Mouse (Mus musculus): Measurements from ENCODE around the gene Aga. TPM values are rescaled to one million over a fixed set of nuclear protein-coding genes. Genes with fewer than 3 reads are reported as not detected.
"Not testable (repeated sequence)": the region's sequence is repeated elsewhere in the genome, so short reads cannot be mapped to it uniquely, and the experiment has no call there.

Aga gene
- polyA plus RNA-seq (2016; fragmentation: Nextera tagmentation; extraction: Ambion mirVana): 13.8 and 14.6 TPM in 2 replicates

DNA sequence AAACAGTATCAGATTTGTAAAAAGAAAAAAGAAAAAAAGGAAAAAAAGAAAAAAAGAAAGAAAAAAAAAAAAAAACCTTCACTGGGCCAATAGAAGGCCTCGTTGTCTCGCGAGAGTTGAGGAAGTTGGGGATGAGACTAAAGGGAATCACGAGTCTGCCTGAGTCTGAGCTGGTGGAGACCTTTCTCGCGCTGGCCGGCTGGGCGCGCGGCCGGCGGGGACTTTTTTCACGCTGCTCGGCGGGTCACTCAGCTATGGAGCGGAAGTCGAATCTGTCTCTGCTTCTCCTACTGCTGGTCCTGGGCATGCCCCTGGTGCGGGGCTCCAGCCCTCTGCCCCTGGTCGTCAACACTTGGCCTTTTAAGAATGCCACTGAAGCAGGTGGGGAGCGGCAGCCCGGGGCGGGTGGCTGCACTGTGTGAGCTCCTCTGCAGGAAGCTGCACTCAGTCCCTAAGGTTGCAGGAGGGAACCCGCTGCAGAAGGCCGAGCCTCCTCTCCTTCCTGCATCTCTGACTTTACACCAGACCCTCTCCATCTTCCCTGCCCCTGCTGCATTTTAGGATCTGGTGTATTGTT is at the start of gene Aga:
Aga (plus strand) TSS at position 177 of the 577 bp plus-strand sequence.
- under 1% methylated on average over 24 of the region's 24 CpGs for WGBS
- Histone ChIP-seq H3K4me3 (peak within 1 kb of the TSS; percentile 66), H3K36me3 (replicated peaks) (peaks cover 15% of the 10 kb centered on the region), H3K9me3 (no peaks in the 10 kb centered on the region), H3K27me3 (replicated peaks; ENCODE audit: low read depth, poor library complexity, severe bottlenecking) (no peaks in the 10 kb centered on the region), H3K4me1 (peaks cover 9% of the 10 kb centered on the region), H3K27ac (replicated peaks) (peak within 1 kb of the TSS; percentile 94)
- peak; percentile 90 for DNase-seq (ENCODE audit: low spot score)

DNA sequence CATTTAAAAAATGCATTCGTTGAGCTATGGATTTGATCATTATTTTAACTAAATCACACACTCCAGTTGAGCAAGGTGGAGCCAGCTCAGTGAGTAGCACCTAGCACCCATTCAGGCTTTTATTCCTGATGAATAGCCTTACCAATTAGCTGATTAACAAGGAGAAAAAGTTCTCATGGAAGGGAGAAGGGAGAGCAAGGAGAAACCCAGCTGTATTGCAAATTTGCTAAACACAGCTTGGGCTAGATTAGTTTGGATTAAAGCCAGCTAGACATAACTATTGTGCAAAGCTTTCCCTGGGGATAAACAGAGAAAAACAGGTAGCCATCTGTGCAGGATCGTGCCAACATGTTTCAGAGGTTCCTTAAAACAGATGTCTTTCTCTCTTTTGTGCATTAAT is 22.5 kb upstream of the Aga start:
- DNase-seq (ENCODE audit: low spot score): no peak
- H3K4me3 ChIP-seq: no peak overlapping the region
- H3K27me3 ChIP-seq (replicated peaks; ENCODE audit: low read depth, poor library complexity, severe bottlenecking): no peaks in the 10 kb centered on the region
- 61% methylated on average over 2 of the region's 2 CpGs for WGBS
- H3K27ac ChIP-seq (replicated peaks): no peak overlapping the region
- no peaks in the 10 kb centered on the region for H3K36me3 ChIP-seq (replicated peaks)
- no peaks in the 10 kb centered on the region for H3K4me1 ChIP-seq
- H3K9me3 ChIP-seq: no peaks in the 10 kb centered on the region

DNA sequence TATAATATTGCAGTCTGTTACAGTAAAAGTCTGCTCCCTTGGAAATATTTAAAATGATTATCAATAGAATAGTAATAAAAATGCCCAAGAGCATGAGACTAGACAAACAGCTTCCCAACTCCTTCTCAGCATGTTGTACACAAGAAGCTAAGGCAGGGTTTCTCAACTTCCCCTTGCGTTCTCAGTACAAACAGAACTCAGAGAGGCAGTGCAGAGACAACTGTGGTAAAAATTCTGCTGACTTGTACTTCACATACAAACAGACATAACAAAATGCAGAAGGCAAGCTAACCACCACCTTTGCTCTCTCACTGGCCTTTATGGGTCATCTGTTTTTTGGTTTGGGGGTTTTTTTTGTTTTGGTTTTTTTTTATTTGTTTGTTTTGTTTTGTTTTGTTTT is 15.3 kb upstream of the Aga start:
- no peak overlapping the region for H3K27ac ChIP-seq (replicated peaks)
- H3K9me3 ChIP-seq: no peaks in the 10 kb centered on the region
- H3K36me3 ChIP-seq (replicated peaks): no peaks in the 10 kb centered on the region
- H3K4me3 ChIP-seq: no peak overlapping the region
- WGBS: 92% methylated on average over 1 of the region's 1 CpGs
- no peaks in the 10 kb centered on the region for H3K4me1 ChIP-seq
- no peaks in the 10 kb centered on the region for H3K27me3 ChIP-seq (replicated peaks; ENCODE audit: low read depth, poor library complexity, severe bottlenecking)
- DNase-seq (ENCODE audit: low spot score): no peak

DNA sequence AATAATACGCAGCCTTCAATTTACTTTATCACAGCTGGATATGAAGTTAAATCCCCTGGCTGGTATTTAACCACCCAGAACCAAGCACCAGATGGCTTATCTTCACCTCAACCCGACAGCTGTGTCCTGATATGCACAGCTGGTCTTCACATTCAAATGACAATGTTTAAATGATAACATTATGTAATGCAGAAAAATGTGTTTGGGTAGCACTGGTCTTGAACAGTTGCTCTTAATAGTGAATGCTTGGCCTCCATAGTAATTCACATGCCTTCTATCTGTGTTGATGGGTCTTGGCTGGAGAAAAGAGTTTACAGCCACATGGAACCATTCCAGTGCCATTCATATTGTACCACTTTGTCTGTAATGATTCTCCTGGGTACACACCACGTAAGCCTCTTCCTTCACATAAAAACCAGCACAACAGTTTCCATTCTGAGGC is 14.6 kb upstream of the Aga start:
- Histone ChIP-seq H3K27ac (replicated peaks) (no peak overlapping the region), H3K4me3 (no peak overlapping the region), H3K4me1 (no peaks in the 10 kb centered on the region), H3K36me3 (replicated peaks) (no peaks in the 10 kb centered on the region), H3K9me3 (no peaks in the 10 kb centered on the region), H3K27me3 (replicated peaks; ENCODE audit: low read depth, poor library complexity, severe bottlenecking) (no peaks in the 10 kb centered on the region)
- no peak for DNase-seq (ENCODE audit: low spot score)
- 80% methylated on average over 3 of the region's 3 CpGs for WGBS

DNA sequence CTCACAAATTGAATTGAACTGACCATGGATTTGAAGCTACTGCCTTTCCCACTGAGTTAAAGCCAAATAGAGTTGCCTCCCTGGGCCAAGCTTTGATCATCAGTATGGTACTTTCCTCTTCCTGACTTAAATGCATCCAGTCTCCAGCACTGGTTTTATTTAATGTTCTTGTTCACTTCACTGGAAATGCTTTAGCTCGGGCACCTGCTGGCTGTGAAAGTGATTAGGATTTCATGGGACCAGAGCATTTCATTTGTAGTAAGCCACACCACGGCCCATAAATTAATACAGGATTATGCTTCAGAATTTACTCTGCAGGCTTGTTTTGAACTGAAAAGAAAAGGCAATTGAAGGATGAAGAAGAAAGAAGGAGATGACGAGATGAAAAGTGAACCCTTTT is 26.5 kb downstream of the Aga start:
- 74% methylated on average over 3 of the region's 3 CpGs for WGBS
- H3K27me3 ChIP-seq (replicated peaks; ENCODE audit: low read depth, poor library complexity, severe bottlenecking); H3K4me3 ChIP-seq; H3K36me3 ChIP-seq (replicated peaks); H3K9me3 ChIP-seq; H3K27ac ChIP-seq (replicated peaks); DNase-seq (ENCODE audit: low spot score); H3K4me1 ChIP-seq: not testable (repeated sequence)

DNA sequence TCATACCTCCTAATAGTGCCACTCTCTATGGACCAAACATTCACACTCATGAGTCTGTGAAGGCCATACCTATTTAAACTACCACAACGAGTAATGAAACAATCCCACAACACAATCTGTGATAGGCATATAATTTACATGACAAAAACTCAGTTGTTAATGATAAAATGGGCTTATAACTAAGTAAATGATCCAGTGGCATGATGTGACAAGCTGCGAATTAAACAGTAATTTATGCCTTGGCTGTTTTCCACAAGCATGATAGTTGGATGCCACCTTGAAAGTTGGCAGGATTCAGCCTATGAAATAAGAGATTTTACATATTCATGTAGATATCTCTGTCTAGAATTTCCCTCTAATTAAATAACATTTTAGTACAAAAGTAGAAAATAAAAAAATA is 28.1 kb downstream of the Aga start:
- Histone ChIP-seq H3K27ac (replicated peaks) (no peak overlapping the region), H3K27me3 (replicated peaks; ENCODE audit: low read depth, poor library complexity, severe bottlenecking) (no peaks in the 10 kb centered on the region), H3K4me3 (no peak overlapping the region), H3K36me3 (replicated peaks) (no peaks in the 10 kb centered on the region), H3K4me1 (no peaks in the 10 kb centered on the region), H3K9me3 (no peaks in the 10 kb centered on the region)
- 88% methylated on average over 2 of the region's 2 CpGs for WGBS
- no peak for DNase-seq (ENCODE audit: low spot score)

DNA sequence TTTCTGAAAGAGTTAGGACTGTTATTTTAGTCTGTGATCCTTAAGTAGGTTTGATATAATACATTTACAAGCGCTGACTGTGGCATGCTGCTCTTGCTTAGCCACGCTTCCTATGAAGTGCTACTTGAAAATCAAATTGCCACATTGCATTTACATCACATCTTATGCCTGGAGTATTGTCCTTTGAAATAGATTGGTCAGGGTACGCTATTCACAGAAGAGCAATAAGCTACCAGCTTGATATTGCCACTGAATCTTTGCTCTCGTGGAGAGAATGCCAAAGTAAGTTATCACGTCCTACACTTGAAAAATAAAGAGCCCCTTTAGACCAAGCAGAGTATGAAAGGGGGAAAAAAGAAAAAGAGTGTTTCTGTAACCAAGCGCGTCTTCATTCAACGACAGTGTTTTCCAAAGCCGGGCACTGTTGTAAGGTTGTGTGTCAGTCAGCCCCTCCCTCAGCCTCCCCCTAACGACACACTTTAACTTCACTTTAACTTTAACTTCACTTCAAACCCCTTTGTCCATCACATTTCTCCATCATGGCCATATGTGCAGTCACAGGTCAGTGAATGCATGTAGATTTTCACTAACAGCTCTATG is 51.0 kb downstream of the Aga start:
- WGBS: 86% methylated on average over 10 of the region's 10 CpGs
- H3K9me3 ChIP-seq: no peaks in the 10 kb centered on the region
- H3K4me1 ChIP-seq: no peaks in the 10 kb centered on the region
- no peak overlapping the region for H3K4me3 ChIP-seq
- H3K27me3 ChIP-seq (replicated peaks; ENCODE audit: low read depth, poor library complexity, severe bottlenecking): no peaks in the 10 kb centered on the region
- DNase-seq (ENCODE audit: low spot score): no peak
- H3K36me3 ChIP-seq (replicated peaks): no peaks in the 10 kb centered on the region
- no peak overlapping the region for H3K27ac ChIP-seq (replicated peaks)

DNA sequence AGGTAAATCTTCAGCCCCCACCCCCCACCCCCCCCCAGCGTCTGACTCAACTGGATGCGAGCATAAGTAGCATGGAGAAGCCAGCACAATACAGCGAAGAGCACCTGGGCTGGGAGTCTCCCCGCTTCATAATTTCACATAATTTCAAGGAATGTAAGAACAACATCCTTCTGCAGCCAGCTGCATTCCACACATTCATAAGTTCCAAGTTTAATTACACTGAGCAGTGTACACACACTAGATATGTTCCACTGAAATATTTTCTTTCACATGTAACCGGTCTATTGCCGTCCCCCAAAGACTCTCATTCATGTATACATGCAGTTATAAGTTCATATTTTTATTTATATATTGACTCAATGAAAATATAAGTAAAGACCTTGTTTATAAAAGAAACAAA is 54.7 kb downstream of the Aga start:
- Histone ChIP-seq H3K4me3 (no peak overlapping the region), H3K9me3 (no peaks in the 10 kb centered on the region), H3K36me3 (replicated peaks) (no peaks in the 10 kb centered on the region), H3K27ac (replicated peaks) (no peak overlapping the region), H3K4me1 (no peaks in the 10 kb centered on the region), H3K27me3 (replicated peaks; ENCODE audit: low read depth, poor library complexity, severe bottlenecking) (no peaks in the 10 kb centered on the region)
- no peak for DNase-seq (ENCODE audit: low spot score)
- 84% methylated on average over 6 of the region's 6 CpGs for WGBS

Other genes with a start within 250 kb of the Aga start
- gene Neil3, start 127.3 kb downstream of the Aga start, polyA plus RNA-seq (2016; fragmentation: Nextera tagmentation; extraction: Ambion mirVana): 23.9 and 25.3 TPM in 2 replicates